Mouse (Mus musculus) forebrain, embryonic 16.5 days (tissue): ENCODE data around the gene BC048403. TPM values are rescaled to one million over a fixed set of nuclear protein-coding genes. Genes with fewer than 3 reads are reported as not detected.

Source experiments
- ATAC-seq: fragments of 200-750 bp; cut with Nextera tagmentation; 2 replicates; pipeline ENCODE4 v1.8.0; 2017; ENCODE audit warnings: mild to moderate bottlenecking, moderate library complexity
- H3K27ac ChIP-seq: fragments of 300-500 bp; sonication (generic); 2 replicates; pipeline ENCODE4 v1.5.1; 2014; ENCODE audit warnings: low read length, control low read depth
- H3K27me3 ChIP-seq: fragments of 300-500 bp; sonication (generic); replicated peaks from 2 replicates; pipeline ENCODE4 v1.6.1; 2014; ENCODE audit warnings: low read length; ENCODE audit not compliant: control insufficient read depth, insufficient read depth
- H3K36me3 ChIP-seq: fragments of 300-500 bp; sonication (generic); 2 replicates; pipeline ENCODE4 v1.6.1; 2014; ENCODE audit not compliant: control insufficient read depth, insufficient read depth
- H3K4me1 ChIP-seq: fragments of 300-500 bp; sonication (generic); replicated peaks from 2 replicates; pipeline ENCODE4 v1.6.1; 2014; ENCODE audit warnings: low read length; ENCODE audit not compliant: control insufficient read depth, insufficient read depth
- H3K4me2 ChIP-seq: fragments of 300-500 bp; sonication (generic); 2 replicates; pipeline ENCODE4 v1.6.1; 2014; ENCODE audit warnings: mild to moderate bottlenecking, low read length, control low read depth
- H3K4me3 ChIP-seq: fragments of 300-500 bp; sonication (generic); replicated peaks from 2 replicates; pipeline ENCODE4 v1.5.1; 2014; ENCODE audit warnings: mild to moderate bottlenecking, low read length, control low read depth
- H3K9ac ChIP-seq: fragments of 300-500 bp; sonication (generic); replicated peaks from 2 replicates; pipeline ENCODE4 v1.6.1; 2014; ENCODE audit warnings: low read depth, low read length, control low read depth
- H3K9me3 ChIP-seq: fragments of 300-500 bp; sonication (generic); 2 replicates; pipeline ENCODE4 v1.6.1; 2016; ENCODE audit warnings: low read length; ENCODE audit not compliant: control insufficient read depth
- WGBS: fragments of 180-500 bp; shearing (Covaris S2); extraction: QIAGEN DNeasy Blood & Tissue Kit; methylation state at CpG from one replicate; pipeline ENCODE4 v1.1.7; 2014; 5-methylcytosine and 5-hydroxymethylcytosine counted together
- polyA plus RNA-seq: library from polyadenylated mRNA; unstranded; fragments of >200 nt; fragmentation: Nextera tagmentation; extraction: Ambion mirVana; gene quantifications from 2 replicates; pipeline ENCODE4 v1.2.1, GENCODE M21; 2015

Gene BC048403
- polyA plus RNA-seq, 1 experiment from 2014 or later, result 3.3 TPM

DNA sequence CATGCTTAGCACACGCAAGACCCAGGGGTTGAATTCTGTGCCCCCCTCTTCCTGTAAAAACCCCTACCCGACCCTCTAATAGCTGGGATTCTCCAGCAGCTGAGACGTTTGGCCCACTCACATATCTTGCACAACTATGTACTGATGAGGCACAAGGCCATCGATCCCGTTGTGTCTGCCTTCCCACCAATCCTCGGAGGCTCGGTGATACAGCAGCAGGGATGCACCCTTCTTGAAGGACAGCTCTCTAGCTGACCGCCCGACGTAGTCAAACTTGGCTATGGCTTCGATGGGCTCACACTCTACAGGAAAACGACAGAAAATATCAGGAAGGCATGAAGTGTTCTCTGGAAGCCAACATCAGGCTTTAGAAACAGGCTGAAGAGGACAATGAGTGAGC lies 54.7 kb downstream of the BC048403 start:
- H3K27me3 ChIP-seq, result no peaks in the 10 kb centered on the region
- H3K9me3 ChIP-seq, result no peaks in the 10 kb centered on the region
- 91% methylated on average over 12 of the region's 12 CpGs for whole genome bisulfite sequencing
- peaks cover 9% of the 10 kb centered on the region; the same call in 1 of the 2 replicates for H3K36me3 ChIP-seq
- H3K4me2 ChIP-seq, result no peak overlapping the region
- H3K4me1 ChIP-seq, result no peaks in the 10 kb centered on the region
- no peak overlapping the region for H3K9ac ChIP-seq
- H3K4me3 ChIP-seq, result no peak overlapping the region
- no peak for ATAC-seq
- H3K27ac ChIP-seq, result no peak overlapping the region

DNA sequence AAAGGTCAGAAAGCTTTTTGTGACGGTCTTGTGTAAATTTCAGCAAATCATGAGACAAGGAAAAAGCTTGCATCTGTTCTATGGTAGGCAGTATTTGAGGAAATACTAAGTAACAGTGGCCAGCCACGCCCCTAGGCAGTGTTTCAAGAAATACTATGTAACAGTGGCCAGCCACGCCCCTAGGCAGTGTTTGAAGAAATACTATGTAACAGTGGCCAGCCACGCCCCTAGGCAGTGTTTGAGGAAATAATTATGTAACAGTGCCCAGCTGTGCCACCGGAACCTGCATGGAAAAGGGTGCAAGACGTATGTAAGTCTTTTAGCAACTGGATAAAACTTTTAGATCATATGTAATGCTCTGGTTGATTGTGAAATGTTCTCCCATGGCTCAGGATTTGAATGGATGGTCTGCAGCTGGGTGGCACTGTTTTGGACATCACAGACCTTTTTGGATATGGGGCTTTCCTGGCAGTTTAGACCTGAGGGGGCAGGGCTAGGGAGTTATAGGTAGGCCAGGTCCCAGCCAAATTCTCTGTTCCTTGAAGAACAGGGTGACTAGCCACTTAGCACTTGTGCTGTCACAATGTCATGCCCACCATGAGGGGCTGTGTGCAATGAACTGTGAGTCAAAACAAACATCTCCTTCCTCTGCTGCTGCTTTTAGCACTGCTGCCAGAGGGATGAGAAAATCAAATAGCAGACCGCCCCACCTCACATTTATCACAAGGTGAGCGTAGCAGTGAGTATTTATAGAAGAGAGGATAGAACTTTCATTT lies 56.5 kb downstream of the BC048403 start:
- Histone ChIP-seq H3K9me3 (no peaks in the 10 kb centered on the region), H3K4me3 (no peak overlapping the region), H3K4me1 (no peaks in the 10 kb centered on the region), H3K27me3 (no peaks in the 10 kb centered on the region), H3K4me2 (no peak overlapping the region), H3K36me3 (peaks cover 11% of the 10 kb centered on the region; the same call in 1 of the 2 replicates), H3K9ac (no peak overlapping the region), H3K27ac (no peak overlapping the region)
- ATAC-seq, result no peak
- 64% methylated on average over 8 of the region's 8 CpGs for WGBS

DNA sequence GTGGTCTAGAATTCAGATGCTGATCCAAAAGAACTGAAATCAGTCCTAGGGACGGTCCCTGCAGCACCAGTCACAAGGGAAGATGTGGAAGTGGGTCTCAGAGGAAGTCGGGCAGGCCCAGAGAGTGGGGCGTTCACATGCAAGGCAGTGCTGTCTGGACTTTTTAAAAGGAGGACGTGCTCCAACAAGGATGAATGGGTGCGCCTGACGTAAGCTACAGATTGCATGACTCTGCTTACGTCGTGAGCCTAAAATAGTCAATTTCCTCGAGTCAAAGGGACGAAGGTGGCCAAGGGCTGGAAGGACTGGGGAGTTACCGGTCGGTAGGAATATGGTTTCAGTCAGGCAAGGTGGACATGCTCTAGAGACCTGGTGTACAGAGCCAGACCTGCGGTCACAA lies 60.3 kb downstream of the BC048403 start:
- WGBS, result 94% methylated on average over 13 of the region's 13 CpGs
- no peak overlapping the region for H3K27ac ChIP-seq

More for the DNA sequence above, 60.3 kb downstream of the BC048403 start:
- Histone ChIP-seq H3K9ac (no peak overlapping the region), H3K9me3 (no peaks in the 10 kb centered on the region), H3K27me3 (no peaks in the 10 kb centered on the region), H3K4me1 (no peaks in the 10 kb centered on the region), H3K36me3 (peaks cover 22% of the 10 kb centered on the region), H3K4me3 (no peak overlapping the region), H3K4me2 (no peak overlapping the region)
- no peak for ATAC-seq

Other genes with a start within 250 kb of the BC048403 start
- gene Tbk1, start 153.2 kb upstream of the BC048403 start, polyA plus RNA-seq, result 38.4 and 42.7 TPM in 2 replicates
- gene Xpot, start 113.6 kb upstream of the BC048403 start, polyA plus RNA-seq, result 38.4 and 49.3 TPM in 2 replicates
- gene D930020B18Rik, start 98.3 kb upstream of the BC048403 start, polyA plus RNA-seq, result 0.27 and 0.40 TPM in 2 replicates